Comparison of ENCODE assay signal across 16 mouse cellular contexts in the genomic region with DNA sequence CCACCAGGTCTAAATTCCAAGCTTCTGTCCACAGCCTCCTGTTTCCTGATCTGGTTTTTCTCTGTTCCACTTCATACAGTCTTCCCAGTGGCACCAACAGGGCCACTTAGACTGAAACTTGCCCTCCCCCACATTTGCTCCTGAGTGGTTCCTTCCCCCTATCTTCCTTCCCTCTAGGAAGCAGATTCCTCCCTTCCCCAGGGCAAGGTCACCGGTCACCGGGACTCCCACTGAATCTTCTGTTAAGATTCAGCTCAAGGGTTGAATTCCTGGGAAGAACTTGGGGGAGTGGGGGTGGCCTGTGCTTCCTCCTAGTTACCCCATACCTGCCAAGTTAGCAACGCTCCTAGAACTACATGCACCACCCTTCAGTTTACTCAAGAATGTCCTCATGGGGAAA. TPM values are rescaled to one million over a fixed set of nuclear protein-coding genes. Genes with fewer than 3 reads are reported as not detected.
DNase-seq lines count a peak whose midpoint lies in the region; ATAC-seq and TF ChIP-seq lines count a peak whose summit lies in the region.
"Had no signal": no experiment of that assay in that cellular context is flagged by ENCODE, and none has a peak within 500 bp of the region (broad histone marks: within the 10 kb centered on the region; RNA-seq: fewer than 3 reads in every experiment).

No protein-coding gene starts in this region.

- WGBS in heart, embryonic 16.5 days, result 19% methylated on average over 3 of the region's 3 CpGs
- WGBS in heart, embryonic 10.5 days, result 12% methylated on average over 3 of the region's 3 CpGs
- WGBS in limb, embryonic 14.5 days, result 17% methylated on average over 3 of the region's 3 CpGs
- 11% methylated on average over 3 of the region's 3 CpGs for WGBS in limb, embryonic 10.5 days

- TF ChIP-seq POLR2A in limb, embryonic 14.5 days (IDR thresholded peaks at IDR 0.05; ENCODE audit: borderline replicate concordance, extremely low read depth, insufficient read depth, insufficient read length), result no peak

- peak overlapping the region; percentile 99; the same call in 1 of the 2 replicates for H3K4me2 ChIP-seq in heart, embryonic 16.5 days (ENCODE audit: low read depth, low read length)
- H3K4me2 ChIP-seq in limb, embryonic 14.5 days (replicated peaks; ENCODE audit: low read depth, low read length, severe bottlenecking), result 0 out of 2 replicates have a peak overlapping the region, but pooled peaks have one; percentile 85

- ATAC-seq in heart, embryonic 16.5 days (replicated peaks; ENCODE audit: extremely low read depth, insufficient read depth, low FRiP score), result no peak
- ATAC-seq in limb, embryonic 14.5 days (ENCODE audit: low FRiP score, low read depth), result no peak
- ATAC-seq: activated CD4-positive, CD25-positive, alpha-beta regulatory T cell, adult 4 months; liver, postnatal 0 days had no signal

- no peak overlapping the region for H3K4me3 ChIP-seq in heart, embryonic 16.5 days (ENCODE audit: low read length)
- no peak overlapping the region for H3K4me3 ChIP-seq in heart, embryonic 10.5 days
- H3K4me3 ChIP-seq in limb, embryonic 14.5 days (replicated peaks; ENCODE audit: low read length), result no peak overlapping the region; the same call in 1 of the 2 replicates
- no peak overlapping the region for H3K4me3 ChIP-seq in limb, embryonic 10.5 days

- peaks cover 40% of the 10 kb centered on the region for H3K27me3 ChIP-seq in heart, embryonic 16.5 days (ENCODE audit: control insufficient read depth, insufficient read depth, low read length)
- H3K27me3 ChIP-seq in heart, embryonic 10.5 days (ENCODE audit: insufficient read depth, poor library complexity, severe bottlenecking), result peaks cover 95% of the 10 kb centered on the region
- no peaks in the 10 kb centered on the region for H3K27me3 ChIP-seq in limb, embryonic 14.5 days (ENCODE audit: control insufficient read depth, insufficient read depth, low read length)
- H3K27me3 ChIP-seq in limb, embryonic 10.5 days (ENCODE audit: low read depth, poor library complexity, severe bottlenecking), result peaks cover 66% of the 10 kb centered on the region

- H3K9ac ChIP-seq in heart, embryonic 16.5 days (ENCODE audit: low read length), result no peak overlapping the region
- H3K9ac ChIP-seq in limb, embryonic 14.5 days (ENCODE audit: low read depth, low read length, severe bottlenecking), result no peak overlapping the region
- H3K9ac ChIP-seq: liver, postnatal 0 days had no signal

- no peaks in the 10 kb centered on the region for H3K36me3 ChIP-seq in heart, embryonic 16.5 days (ENCODE audit: control insufficient read depth, insufficient read depth)
- no peaks in the 10 kb centered on the region for H3K36me3 ChIP-seq in heart, embryonic 10.5 days
- no peaks in the 10 kb centered on the region for H3K36me3 ChIP-seq in limb, embryonic 14.5 days (ENCODE audit: control insufficient read depth, insufficient read depth, low read length)
- H3K36me3 ChIP-seq in limb, embryonic 10.5 days, result no peaks in the 10 kb centered on the region

- H3K9me3 ChIP-seq in heart, embryonic 16.5 days (replicated peaks; ENCODE audit: control insufficient read depth, low read length), result no peaks in the 10 kb centered on the region
- H3K9me3 ChIP-seq in heart, embryonic 10.5 days, result no peaks in the 10 kb centered on the region
- no peaks in the 10 kb centered on the region for H3K9me3 ChIP-seq in limb, embryonic 14.5 days (ENCODE audit: control insufficient read depth, low read length)
- no peaks in the 10 kb centered on the region for H3K9me3 ChIP-seq in limb, embryonic 10.5 days (replicated peaks)

- peaks cover 14% of the 10 kb centered on the region for H3K4me1 ChIP-seq in heart, embryonic 16.5 days (ENCODE audit: control insufficient read depth, insufficient read depth, low read length)
- H3K4me1 ChIP-seq in heart, embryonic 10.5 days, result peaks cover 34% of the 10 kb centered on the region
- H3K4me1 ChIP-seq in limb, embryonic 14.5 days (ENCODE audit: control insufficient read depth, insufficient read depth, low read length), result peaks cover 21% of the 10 kb centered on the region
- H3K4me1 ChIP-seq in limb, embryonic 10.5 days, result peaks cover 46% of the 10 kb centered on the region

- DNase-seq in cerebellum, adult 9-10 months, result peak; percentile 16
- DNase-seq in cerebellum, adult 11 months, result no peak
- no peak for DNase-seq in heart, embryonic 10.5 days (ENCODE audit: low spot score)
- DNase-seq in limb, embryonic 14.5 days (ENCODE audit: low spot score), result no peak
- no peak for DNase-seq in limb, embryonic 10.5 days (ENCODE audit: low spot score)
- DNase-seq in ZHBTc4 (ENCODE audit: low read depth, low spot score), result peak; percentile 78
- no peak for DNase-seq in ovary, postnatal 14 days (ENCODE audit: low spot score)
- DNase-seq: adrenal gland, postnatal 25 days; cerebellum, postnatal 10 days; kidney, adult 11 months; liver; liver, postnatal 0 days; lung, postnatal 36 days; right cerebral cortex, postnatal 25 days had no signal

- H3K27ac ChIP-seq in heart, embryonic 16.5 days (ENCODE audit: low read length), result no peak overlapping the region
- H3K27ac ChIP-seq in heart, embryonic 10.5 days, result no peak overlapping the region
- no peak overlapping the region for H3K27ac ChIP-seq in limb, embryonic 14.5 days (replicated peaks; ENCODE audit: low read depth, low read length)
- no peak overlapping the region for H3K27ac ChIP-seq in limb, embryonic 10.5 days

RNA-seq across cellular contexts. Expression of a gene that starts 1.3 kb away (rescaled TPM):
- 0.54 and 0.66 TPM in 2 replicates for polyA plus RNA-seq in heart, embryonic 16.5 days (2015; fragmentation: Nextera tagmentation; extraction: Ambion mirVana)
- polyA plus RNA-seq in heart, embryonic 10.5 days (2016; fragmentation: Nextera tagmentation; extraction: Ambion mirVana), result 1.2 and 1.3 TPM in 2 replicates
- polyA plus RNA-seq in limb, embryonic 14.5 days (2012; rRNA removed), result 23.9 and 28.1 TPM in 2 replicates
- 6.5 and 8.2 TPM in 2 replicates for polyA plus RNA-seq in limb, embryonic 14.5 days (2014; fragmentation: Nextera tagmentation; extraction: Ambion mirVana)
- polyA plus RNA-seq in limb, embryonic 10.5 days (2016; fragmentation: Nextera tagmentation; extraction: Ambion mirVana), result 1.2 and 1.3 TPM in 2 replicates
- polyA plus RNA-seq: activated CD4-positive, CD25-positive, alpha-beta regulatory T cell, adult 4 months; liver, postnatal 0 days had no signal

Comparison
In these comparisons a context has a peak if more than half of its experiments do, and no peak if none do; other contexts are left out.
1. DNase-seq: peak in cerebellum, adult 9-10 months (single experiment) and ZHBTc4 (single experiment); none in cerebellum, adult 11 months (single experiment), heart, embryonic 10.5 days (single experiment), limb, embryonic 14.5 days (single experiment), limb, embryonic 10.5 days (single experiment) and ovary, postnatal 14 days (single experiment).